Mouse (Mus musculus) kidney, embryonic 16.5 days (tissue): Measurements from ENCODE around the gene Mapk14. TPM values are rescaled to one million over a fixed set of nuclear protein-coding genes. Genes with fewer than 3 reads are reported as not detected.

Experiments used
- ATAC-seq: fragments of 200-750 bp; cut with Nextera tagmentation; 2 replicates; pipeline ENCODE4 v1.8.0; 2017; ENCODE audit warnings: moderate TSS enrichment; ENCODE audit not compliant: low FRiP score, low TSS enrichment
- H3K27ac ChIP-seq: fragments of 300-500 bp; sonication (generic); 2 replicates; pipeline ENCODE4 v1.5.1; 2014; ENCODE audit warnings: low read length
- H3K27me3 ChIP-seq: fragments of 300-500 bp; sonication (generic); 2 replicates; pipeline ENCODE4 v1.6.1; 2014; ENCODE audit warnings: low read length, control low read depth, mixed read lengths; ENCODE audit not compliant: insufficient read depth
- H3K36me3 ChIP-seq: fragments of 300-500 bp; sonication (generic); 2 replicates; pipeline ENCODE4 v1.6.1; 2014; ENCODE audit warnings: low read length, control low read depth, mixed read lengths; ENCODE audit not compliant: insufficient read depth
- H3K4me1 ChIP-seq: fragments of 300-500 bp; sonication (generic); 2 replicates; pipeline ENCODE4 v1.6.1; 2014; ENCODE audit warnings: low read length, control low read depth, mixed read lengths; ENCODE audit not compliant: insufficient read depth
- H3K4me2 ChIP-seq: fragments of 300-500 bp; sonication (generic); replicated peaks from 2 replicates; pipeline ENCODE4 v1.6.1; 2014; ENCODE audit warnings: low read depth, low read length
- H3K4me3 ChIP-seq: fragments of 300-500 bp; sonication (generic); 2 replicates; pipeline ENCODE4 v1.5.1; 2014; ENCODE audit warnings: mild to moderate bottlenecking, low read length
- H3K9ac ChIP-seq: fragments of 300-500 bp; sonication (generic); replicated peaks from 2 replicates; pipeline ENCODE4 v1.6.1; 2014; ENCODE audit warnings: low read length
- H3K9me3 ChIP-seq: fragments of 300-500 bp; sonication (generic); 2 replicates; pipeline ENCODE4 v1.6.1; 2016; ENCODE audit warnings: low read length, control low read depth
- WGBS: fragments of 180-500 bp; shearing (Covaris S2); extraction: QIAGEN DNeasy Blood & Tissue Kit; methylation state at CpG from one replicate; pipeline ENCODE4 v1.1.7; 2014; 5-methylcytosine and 5-hydroxymethylcytosine counted together
- polyA plus RNA-seq: library from polyadenylated mRNA; unstranded; fragments of >200 nt; fragmentation: Nextera tagmentation; extraction: Ambion mirVana; gene quantifications from 2 replicates; pipeline ENCODE4 v1.2.1, GENCODE M21; 2015

The Mapk14 gene
- 42.6 and 44.3 TPM in 2 replicates for polyA plus RNA-seq

GRCm38 (mm10) chr17:28690776-28691686, at the start of gene Mapk14:
Gene Mapk14, plus strand, starts transcription at chr17:28691329.
- peaks cover 29% of the 10 kb centered on the region for H3K4me1 ChIP-seq
- H3K9ac ChIP-seq = peak within 1 kb of the TSS; percentile 92
- peak; percentile 96 for ATAC-seq
- WGBS = under 1% methylated on average over 85 of the region's 86 CpGs
- H3K27me3 ChIP-seq = peaks cover 3% of the 10 kb centered on the region; the same call in 1 of the 2 replicates
- no peaks in the 10 kb centered on the region for H3K9me3 ChIP-seq
- peak within 1 kb of the TSS; percentile 99 for H3K4me3 ChIP-seq
- peak within 1 kb of the TSS; percentile 57 for H3K4me2 ChIP-seq
- H3K27ac ChIP-seq = peak within 1 kb of the TSS; percentile 96
- no peaks in the 10 kb centered on the region for H3K36me3 ChIP-seq

- 38% methylated on average over 3 of the region's 3 CpGs for WGBS
Observed at GRCm38 (mm10) chr17:28643697-28644096, 47.4 kb upstream of the Mapk14 start.

GRCm38 (mm10) chr17:28644112-28644511, 47.0 kb upstream of the Mapk14 start:
- Histone ChIP-seq H3K27me3 (no peaks in the 10 kb centered on the region), H3K36me3 (no peaks in the 10 kb centered on the region), H3K27ac (no peak overlapping the region), H3K4me1 (no peaks in the 10 kb centered on the region), H3K9ac (no peak overlapping the region), H3K4me2 (no peak overlapping the region), H3K4me3 (no peak overlapping the region), H3K9me3 (no peaks in the 10 kb centered on the region)
- no peak for ATAC-seq
- 42% methylated on average over 4 of the region's 4 CpGs for WGBS

More at GRCm38 (mm10) chr17:28643697-28644096, 47.4 kb upstream of the Mapk14 start:
- H3K4me1 ChIP-seq = no peaks in the 10 kb centered on the region
- no peaks in the 10 kb centered on the region for H3K27me3 ChIP-seq
- H3K4me2 ChIP-seq = no peak overlapping the region
- ATAC-seq = no peak
- no peak overlapping the region for H3K4me3 ChIP-seq
- H3K9me3 ChIP-seq = no peaks in the 10 kb centered on the region
- no peak overlapping the region for H3K9ac ChIP-seq
- no peak overlapping the region for H3K27ac ChIP-seq
- H3K36me3 ChIP-seq = no peaks in the 10 kb centered on the region

GRCm38 (mm10) chr17:28646221-28646620, 44.9 kb upstream of the Mapk14 start:
- no peaks in the 10 kb centered on the region for H3K9me3 ChIP-seq
- no peak overlapping the region for H3K4me2 ChIP-seq
- H3K27ac ChIP-seq = no peak overlapping the region
- no peaks in the 10 kb centered on the region for H3K4me1 ChIP-seq
- H3K27me3 ChIP-seq = no peaks in the 10 kb centered on the region
- H3K36me3 ChIP-seq = no peaks in the 10 kb centered on the region
- WGBS = 68% methylated on average over 3 of the region's 3 CpGs
- H3K9ac ChIP-seq = no peak overlapping the region
- ATAC-seq = no peak
- no peak overlapping the region for H3K4me3 ChIP-seq

GRCm38 (mm10) chr17:28648607-28649370, 42.3 kb upstream of the Mapk14 start:
- H3K36me3 ChIP-seq = no peaks in the 10 kb centered on the region
- no peaks in the 10 kb centered on the region for H3K4me1 ChIP-seq
- H3K9ac ChIP-seq = no peak overlapping the region
- no peak overlapping the region for H3K4me2 ChIP-seq
- no peak overlapping the region for H3K27ac ChIP-seq
- no peaks in the 10 kb centered on the region for H3K27me3 ChIP-seq
- no peak overlapping the region for H3K4me3 ChIP-seq
- WGBS = 43% methylated on average over 6 of the region's 6 CpGs
- no peaks in the 10 kb centered on the region for H3K9me3 ChIP-seq
- 0 out of 2 replicates have a peak, but pooled peaks have one; percentile 15 for ATAC-seq

GRCm38 (mm10) chr17:28650268-28650667, 40.9 kb upstream of the Mapk14 start:
- H3K9me3 ChIP-seq = no peaks in the 10 kb centered on the region
- no peaks in the 10 kb centered on the region for H3K4me1 ChIP-seq
- H3K27me3 ChIP-seq = no peaks in the 10 kb centered on the region
- no peak for ATAC-seq
- H3K4me2 ChIP-seq = no peak overlapping the region
- H3K27ac ChIP-seq = no peak overlapping the region
- H3K4me3 ChIP-seq = no peak overlapping the region
- WGBS = 79% methylated on average over 3 of the region's 3 CpGs
- no peaks in the 10 kb centered on the region for H3K36me3 ChIP-seq
- no peak overlapping the region for H3K9ac ChIP-seq

GRCm38 (mm10) chr17:28657936-28658335, 33.2 kb upstream of the Mapk14 start:
- Histone ChIP-seq H3K4me3 (no peak overlapping the region), H3K4me1 (no peaks in the 10 kb centered on the region), H3K9ac (no peak overlapping the region), H3K9me3 (no peaks in the 10 kb centered on the region), H3K4me2 (no peak overlapping the region), H3K27me3 (no peaks in the 10 kb centered on the region), H3K36me3 (no peaks in the 10 kb centered on the region), H3K27ac (no peak overlapping the region)
- ATAC-seq = no peak
- 41% methylated on average over 4 of the region's 4 CpGs for WGBS

- no peak overlapping the region for H3K4me3 ChIP-seq
- no peak for ATAC-seq
- no peak overlapping the region for H3K4me2 ChIP-seq
- 51% methylated on average over 6 of the region's 6 CpGs for WGBS
- H3K27me3 ChIP-seq = no peaks in the 10 kb centered on the region
- no peaks in the 10 kb centered on the region for H3K9me3 ChIP-seq
- no peak overlapping the region for H3K9ac ChIP-seq
- H3K27ac ChIP-seq = no peak overlapping the region
- H3K36me3 ChIP-seq = no peaks in the 10 kb centered on the region
- H3K4me1 ChIP-seq = no peaks in the 10 kb centered on the region
Observed at GRCm38 (mm10) chr17:28659564-28659963, 31.6 kb upstream of the Mapk14 start.

GRCm38 (mm10) chr17:28682311-28683084, 8.6 kb upstream of the Mapk14 start:
- no peak overlapping the region for H3K4me3 ChIP-seq
- no peaks in the 10 kb centered on the region for H3K27me3 ChIP-seq
- H3K4me2 ChIP-seq = no peak overlapping the region
- ATAC-seq = peak; percentile 71; the same call in 1 of the 2 replicates
- WGBS = 52% methylated on average over 13 of the region's 13 CpGs
- H3K9me3 ChIP-seq = no peaks in the 10 kb centered on the region
- no peaks in the 10 kb centered on the region for H3K36me3 ChIP-seq
- 0 out of 2 replicates have a peak, but pooled peaks cover 5% of the 10 kb centered on the region for H3K4me1 ChIP-seq
- 0 out of 2 replicates have a peak overlapping the region, but pooled peaks have one; percentile 36 for H3K9ac ChIP-seq
- peak overlapping the region; percentile 3; the same call in 1 of the 2 replicates for H3K27ac ChIP-seq
